Comparison of ENCODE assay signal across 9 mouse cellular contexts in genomic region chr4:41497995-41498845, GRCm38 (mm10). TPM values are rescaled to one million over a fixed set of nuclear protein-coding genes. Genes with fewer than 3 reads are reported as not detected.
DNase-seq lines count a peak whose midpoint lies in the region; ATAC-seq and TF ChIP-seq lines count a peak whose summit lies in the region.
"Had no signal": no experiment of that assay in that cellular context is flagged by ENCODE, and none has a peak within 500 bp of the region (broad histone marks: within the 10 kb centered on the region; RNA-seq: fewer than 3 reads in every experiment).

No protein-coding gene starts in this region.

- no peak for DNase-seq in heart, adult 18-20 months
- no peak for DNase-seq in G1E (ENCODE audit: low spot score)
- peak; percentile 65 for DNase-seq in hindbrain, embryonic 11.5 days (ENCODE audit: low spot score)
- peak; percentile 38 for DNase-seq in midbrain, embryonic 10.5 days (ENCODE audit: low spot score)
- DNase-seq in gastrocnemius, adult 18-20 months (ENCODE audit: low spot score): no peak
- DNase-seq in layer of hippocampus, postnatal 36 days: no peak
- DNase-seq in right cerebral cortex, postnatal 4 days: no peak
- DNase-seq: cerebellum, adult 9-11 months had no signal

- H3K27ac ChIP-seq in heart, embryonic 12.5 days (ENCODE audit: poor library complexity, severe bottlenecking): no peak overlapping the region
- H3K27ac ChIP-seq in hindbrain, embryonic 11.5 days (ENCODE audit: low read depth, low read length): no peak overlapping the region
- H3K27ac ChIP-seq in midbrain, embryonic 10.5 days (replicated peaks): peak overlapping the region; percentile 50; the same call in 1 of the 2 replicates

- peaks cover 85% of the 10 kb centered on the region for H3K27me3 ChIP-seq in heart, embryonic 12.5 days (replicated peaks)
- peaks cover 2% of the 10 kb centered on the region; the same call in 1 of the 2 replicates for H3K27me3 ChIP-seq in G1E (ENCODE audit: insufficient read depth, low read length)
- peaks cover 56% of the 10 kb centered on the region for H3K27me3 ChIP-seq in hindbrain, embryonic 11.5 days (ENCODE audit: control insufficient read depth, insufficient read depth, low read length)
- H3K27me3 ChIP-seq in midbrain, embryonic 10.5 days (ENCODE audit: low read depth, poor library complexity, severe bottlenecking): peaks cover 95% of the 10 kb centered on the region

- no peak for TF ChIP-seq CTCF in G1E (IDR thresholded peaks at IDR 0.05; ENCODE audit: low read depth, low read length)

- 6% methylated on average over 72 of the region's 72 CpGs for WGBS in heart, embryonic 12.5 days
- 6% methylated on average over 72 of the region's 72 CpGs for WGBS in hindbrain, embryonic 11.5 days
- WGBS in midbrain, embryonic 10.5 days: 6% methylated on average over 72 of the region's 72 CpGs

- peaks cover 32% of the 10 kb centered on the region for H3K4me1 ChIP-seq in heart, embryonic 12.5 days (replicated peaks)
- peaks cover 26% of the 10 kb centered on the region for H3K4me1 ChIP-seq in G1E (ENCODE audit: insufficient read depth, low read depth, low read length)
- peaks cover 10% of the 10 kb centered on the region for H3K4me1 ChIP-seq in hindbrain, embryonic 11.5 days (replicated peaks; ENCODE audit: control insufficient read depth, insufficient read depth, low read length)
- H3K4me1 ChIP-seq in midbrain, embryonic 10.5 days: peaks cover 42% of the 10 kb centered on the region

- H3K36me3 ChIP-seq in heart, embryonic 12.5 days: no peaks in the 10 kb centered on the region
- peaks cover 78% of the 10 kb centered on the region for H3K36me3 ChIP-seq in G1E (replicated peaks)
- no peaks in the 10 kb centered on the region for H3K36me3 ChIP-seq in hindbrain, embryonic 11.5 days (ENCODE audit: control insufficient read depth, insufficient read depth, low read length)
- peaks cover 14% of the 10 kb centered on the region for H3K36me3 ChIP-seq in midbrain, embryonic 10.5 days

- no peak for ATAC-seq in heart, embryonic 12.5 days (ENCODE audit: insufficient number of reproducible peaks, low FRiP score)
- no peak for ATAC-seq in G1E (ENCODE audit: extremely low read depth, insufficient number of reproducible peaks, low FRiP score, poor library complexity, severe bottlenecking)
- peak; percentile 47; the same call in 1 of the 2 replicates for ATAC-seq in hindbrain, embryonic 11.5 days (ENCODE audit: low FRiP score)

- peak overlapping the region; percentile 47 for H3K4me3 ChIP-seq in heart, embryonic 12.5 days
- peak overlapping the region; percentile 36; the same call in 1 of the 2 replicates for H3K4me3 ChIP-seq in G1E (ENCODE audit: low read depth, low read length)
- H3K4me3 ChIP-seq in hindbrain, embryonic 11.5 days (ENCODE audit: low read depth, low read length): peak overlapping the region; percentile 32
- H3K4me3 ChIP-seq in midbrain, embryonic 10.5 days: peak overlapping the region; percentile 51

- H3K4me2 ChIP-seq in heart, embryonic 12.5 days: peak overlapping the region; percentile 77
- peak overlapping the region; percentile 57 for H3K4me2 ChIP-seq in hindbrain, embryonic 11.5 days (replicated peaks; ENCODE audit: low read depth, low read length)

- H3K9ac ChIP-seq in heart, embryonic 12.5 days: no peak overlapping the region; the same call in 1 of the 2 replicates
- peak overlapping the region; percentile 27; the same call in 1 of the 2 replicates for H3K9ac ChIP-seq in hindbrain, embryonic 11.5 days (ENCODE audit: low read depth, low read length)

- no peaks in the 10 kb centered on the region for H3K9me3 ChIP-seq in heart, embryonic 12.5 days (replicated peaks)
- H3K9me3 ChIP-seq in G1E (replicated peaks): peaks cover 21% of the 10 kb centered on the region
- H3K9me3 ChIP-seq in hindbrain, embryonic 11.5 days (ENCODE audit: control insufficient read depth, low read length): no peaks in the 10 kb centered on the region
- no peaks in the 10 kb centered on the region for H3K9me3 ChIP-seq in midbrain, embryonic 10.5 days (replicated peaks)

RNA-seq across cellular contexts. Expression of gene AI464131, which starts 4.7 kb away (rescaled TPM):
- 2.6 and 2.9 TPM in 2 replicates for polyA plus RNA-seq in heart, embryonic 12.5 days (2016; fragmentation: Nextera tagmentation; extraction: Ambion mirVana)
- 10 to 100 TPM; 12.0 to 13.2 TPM for total RNA-seq in heart, adult 18-20 months (2021)
- total RNA-seq in G1E (2014; fragmentation: Nextera tagmentation): 4.3 and 4.4 TPM in 2 replicates
- total RNA-seq in G1E (2017): 7.0 and 7.3 TPM in 2 replicates
- 2.2 and 3.1 TPM in 2 replicates for polyA plus RNA-seq in G1E (2012)
- 8.3 and 10.9 TPM in 2 replicates for polyA plus RNA-seq in hindbrain, embryonic 11.5 days (2014; fragmentation: Nextera tagmentation; extraction: Ambion mirVana)
- polyA plus RNA-seq in midbrain, embryonic 10.5 days (2016; fragmentation: Nextera tagmentation; extraction: Ambion mirVana): 7.3 and 9.2 TPM in 2 replicates
- 10 to 100 TPM; 57.2 to 76.3 TPM for total RNA-seq in gastrocnemius, adult 18-20 months (2021)
- 10 to 100 TPM; 29.9 to 32.4 TPM for total RNA-seq in layer of hippocampus, postnatal 36 days (2021)

RNA-seq across cellular contexts. Expression of gene 1110017D15Rik, which starts 18.9 kb away (rescaled TPM):
- polyA plus RNA-seq in heart, embryonic 12.5 days (2016; fragmentation: Nextera tagmentation; extraction: Ambion mirVana): not detected in 2 replicates
- total RNA-seq in heart, adult 18-20 months (2021): under 1 TPM in 1 of 2 experiments, not detected in 1; 0.87 TPM
- total RNA-seq in G1E (2014; fragmentation: Nextera tagmentation): 7.3 and 10.5 TPM in 2 replicates
- total RNA-seq in G1E (2017): 0.22 and 1.7 TPM in 2 replicates
- 0.08 TPM in 1 of 2 replicates, not detected in the other for polyA plus RNA-seq in G1E (2012)
- polyA plus RNA-seq in hindbrain, embryonic 11.5 days (2014; fragmentation: Nextera tagmentation; extraction: Ambion mirVana): 12.7 and 14.3 TPM in 2 replicates
- polyA plus RNA-seq in midbrain, embryonic 10.5 days (2016; fragmentation: Nextera tagmentation; extraction: Ambion mirVana): 3.4 and 4.2 TPM in 2 replicates
- total RNA-seq in gastrocnemius, adult 18-20 months (2021): not detected
- total RNA-seq in layer of hippocampus, postnatal 36 days (2021): 1 to 10 TPM; 3.1 to 6.5 TPM

RNA-seq across cellular contexts. Expression of gene Nudt2, which starts 33.3 kb away (rescaled TPM):
- polyA plus RNA-seq in heart, embryonic 12.5 days (2016; fragmentation: Nextera tagmentation; extraction: Ambion mirVana): 39.9 and 40.5 TPM in 2 replicates
- total RNA-seq in heart, adult 18-20 months (2021): 10 to 100 TPM; 30.6 to 35.9 TPM
- 22.5 and 26.6 TPM in 2 replicates for total RNA-seq in G1E (2014; fragmentation: Nextera tagmentation)
- total RNA-seq in G1E (2017): 62.3 and 72.7 TPM in 2 replicates
- 5.9 and 12.4 TPM in 2 replicates for polyA plus RNA-seq in G1E (2012)
- 67.7 and 70.3 TPM in 2 replicates for polyA plus RNA-seq in hindbrain, embryonic 11.5 days (2014; fragmentation: Nextera tagmentation; extraction: Ambion mirVana)
- 63.3 and 65.6 TPM in 2 replicates for polyA plus RNA-seq in midbrain, embryonic 10.5 days (2016; fragmentation: Nextera tagmentation; extraction: Ambion mirVana)
- 10 to 100 TPM; 26.5 to 28.8 TPM for total RNA-seq in gastrocnemius, adult 18-20 months (2021)
- 10 to 100 TPM; 25.6 to 27.9 TPM for total RNA-seq in layer of hippocampus, postnatal 36 days (2021)

RNA-seq across cellular contexts. Expression of gene Kif24, which starts 33.5 kb away (rescaled TPM):
- 6.1 and 6.8 TPM in 2 replicates for polyA plus RNA-seq in heart, embryonic 12.5 days (2016; fragmentation: Nextera tagmentation; extraction: Ambion mirVana)
- under 1 TPM; 0.45 to 0.46 TPM for total RNA-seq in heart, adult 18-20 months (2021)
- total RNA-seq in G1E (2014; fragmentation: Nextera tagmentation) (47.8 and 68.0 TPM in 2 replicates), G1E (2017) (16.8 and 21.6 TPM in 2 replicates)
- polyA plus RNA-seq in G1E (2012): 5.6 and 7.0 TPM in 2 replicates
- polyA plus RNA-seq in hindbrain, embryonic 11.5 days (2014; fragmentation: Nextera tagmentation; extraction: Ambion mirVana): 10.4 and 11.9 TPM in 2 replicates
- polyA plus RNA-seq in midbrain, embryonic 10.5 days (2016; fragmentation: Nextera tagmentation; extraction: Ambion mirVana): 13.5 and 15.1 TPM in 2 replicates
- total RNA-seq in gastrocnemius, adult 18-20 months (2021): under 1 TPM; 0.21 to 0.32 TPM
- 1 to 10 TPM in 1 of 2 experiments, under 1 TPM in 1; 0.62 to 1.4 TPM for total RNA-seq in layer of hippocampus, postnatal 36 days (2021)

Comparison
In these comparisons a context has a peak if more than half of its experiments do, and no peak if none do; other contexts are left out.
1. DNase-seq: peak in hindbrain, embryonic 11.5 days (single experiment) and midbrain, embryonic 10.5 days (single experiment); none in heart, adult 18-20 months (0 of 2), G1E (single experiment), gastrocnemius, adult 18-20 months (single experiment), layer of hippocampus, postnatal 36 days (0 of 2) and right cerebral cortex, postnatal 4 days (single experiment).
2. Peak in every context shown above with its lines, with median percentiles within 50 percentile points of each other: H3K4me3 ChIP-seq.